ENCODE assay signal across 10 mouse cellular contexts in the genomic region with DNA sequence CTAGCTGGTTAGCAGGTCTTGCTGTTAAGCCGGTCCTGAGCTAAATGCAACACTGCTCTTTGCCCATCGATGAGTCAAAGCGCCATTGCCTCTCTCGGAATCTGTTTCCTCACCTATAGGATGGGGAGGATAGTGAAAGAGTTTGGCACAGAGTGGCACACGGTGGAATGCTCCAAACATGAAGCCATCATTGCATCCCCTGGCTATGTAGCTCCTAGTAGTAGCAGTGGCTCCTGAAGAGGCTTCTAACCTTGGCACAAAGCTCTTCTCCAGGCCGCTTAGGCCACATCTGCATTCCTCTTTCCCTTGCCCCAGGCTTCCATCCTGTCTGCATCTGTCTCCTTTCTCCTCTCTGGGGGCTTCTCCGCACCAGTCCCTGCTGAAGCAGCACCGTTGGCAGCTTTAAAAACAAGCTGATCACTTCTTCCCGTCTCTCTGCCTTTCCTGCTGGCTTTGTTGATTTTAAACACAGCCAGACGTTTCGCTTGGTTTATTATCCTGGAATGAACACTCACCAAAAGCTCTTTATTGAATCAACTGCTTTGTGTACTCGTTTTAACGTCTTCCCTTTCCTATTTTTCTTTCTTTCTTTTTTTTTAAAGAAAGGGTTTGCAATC.
DNase-seq lines count a peak whose midpoint lies in the region; ATAC-seq and TF ChIP-seq lines count a peak whose summit lies in the region.
"Had no signal": no experiment of that assay in that cellular context is flagged by ENCODE, and none has a peak within 500 bp of the region (broad histone marks: within the 10 kb centered on the region; RNA-seq: fewer than 3 reads in every experiment).

No protein-coding gene starts in this region.

- H3K4me1 ChIP-seq in kidney, embryonic 14.5 days (ENCODE audit: control insufficient read depth, insufficient read depth, low read length): peaks cover 26% of the 10 kb centered on the region
- peaks cover 44% of the 10 kb centered on the region for H3K4me1 ChIP-seq in embryonic facial prominence, embryonic 15.5 days
- H3K4me1 ChIP-seq in kidney, postnatal 0 days (replicated peaks; ENCODE audit: insufficient read depth, low read length): peaks cover 22% of the 10 kb centered on the region
- H3K4me1 ChIP-seq in neural tube, embryonic 13.5 days (replicated peaks): peaks cover 64% of the 10 kb centered on the region

- TF ChIP-seq CTCF in kidney, postnatal 0 days (IDR thresholded peaks at IDR 0.05; ENCODE audit: low read depth): no peak

- no peak for ATAC-seq in kidney, embryonic 14.5 days (ENCODE audit: low FRiP score, low TSS enrichment)
- no peak for ATAC-seq in embryonic facial prominence, embryonic 15.5 days (ENCODE audit: insufficient number of reproducible peaks, low FRiP score, low TSS enrichment, low read depth)
- ATAC-seq in kidney, postnatal 0 days (replicated peaks; ENCODE audit: low FRiP score, low read depth): no peak
- ATAC-seq in neural tube, embryonic 13.5 days (ENCODE audit: low read depth): no peak
- ATAC-seq in CD4-positive, CD25-positive, alpha-beta regulatory T cell, adult 4 months: no peak
- ATAC-seq: inflammation-experienced regulatory T-cells, adult 6 months had no signal

- DNase-seq in kidney, postnatal 25 days: no peak
- DNase-seq in kidney, postnatal 0 days (ENCODE audit: low spot score): peak; percentile 37
- DNase-seq in B cell, adult 2 months: no peak
- DNase-seq in spleen, postnatal 4 days (ENCODE audit: low spot score in 2 of 2): no peak
- DNase-seq: lung, postnatal 4 days had no signal

- no peaks in the 10 kb centered on the region for H3K9me3 ChIP-seq in kidney, embryonic 14.5 days (ENCODE audit: control insufficient read depth, low read length)
- H3K9me3 ChIP-seq in embryonic facial prominence, embryonic 15.5 days (replicated peaks): no peaks in the 10 kb centered on the region
- H3K9me3 ChIP-seq in kidney, postnatal 0 days (replicated peaks; ENCODE audit: low read length): no peaks in the 10 kb centered on the region
- no peaks in the 10 kb centered on the region for H3K9me3 ChIP-seq in neural tube, embryonic 13.5 days

- H3K4me3 ChIP-seq in kidney, embryonic 14.5 days (ENCODE audit: low read length): no peak overlapping the region
- H3K4me3 ChIP-seq in embryonic facial prominence, embryonic 15.5 days (replicated peaks): no peak overlapping the region
- H3K4me3 ChIP-seq in kidney, postnatal 0 days (replicated peaks; ENCODE audit: low read depth, low read length): no peak overlapping the region
- no peak overlapping the region for H3K4me3 ChIP-seq in neural tube, embryonic 13.5 days

- H3K27me3 ChIP-seq in kidney, embryonic 14.5 days (ENCODE audit: control insufficient read depth, insufficient read depth, low read length): no peaks in the 10 kb centered on the region
- H3K27me3 ChIP-seq in embryonic facial prominence, embryonic 15.5 days: no peaks in the 10 kb centered on the region
- no peaks in the 10 kb centered on the region for H3K27me3 ChIP-seq in kidney, postnatal 0 days (ENCODE audit: insufficient read depth, low read length)
- H3K27me3 ChIP-seq in neural tube, embryonic 13.5 days: no peaks in the 10 kb centered on the region; the same call in 1 of the 2 replicates

- H3K9ac ChIP-seq in kidney, embryonic 14.5 days (ENCODE audit: low read depth, low read length): no peak overlapping the region
- no peak overlapping the region for H3K9ac ChIP-seq in embryonic facial prominence, embryonic 15.5 days
- H3K9ac ChIP-seq in kidney, postnatal 0 days (ENCODE audit: low read depth, low read length): no peak overlapping the region
- H3K9ac ChIP-seq in neural tube, embryonic 13.5 days: no peak overlapping the region

- peaks cover under 1% of the 10 kb centered on the region; the same call in 1 of the 2 replicates for H3K36me3 ChIP-seq in kidney, embryonic 14.5 days (ENCODE audit: control insufficient read depth, insufficient read depth, low read length)
- H3K36me3 ChIP-seq in embryonic facial prominence, embryonic 15.5 days: no peaks in the 10 kb centered on the region; the same call in 1 of the 2 replicates
- H3K36me3 ChIP-seq in kidney, postnatal 0 days (ENCODE audit: insufficient read depth, low read length): no peaks in the 10 kb centered on the region
- H3K36me3 ChIP-seq in neural tube, embryonic 13.5 days: peaks cover 5% of the 10 kb centered on the region; the same call in 1 of the 2 replicates

- 42% methylated on average over 13 of the region's 13 CpGs for WGBS in kidney, embryonic 14.5 days
- WGBS in embryonic facial prominence, embryonic 15.5 days: 36% methylated on average over 13 of the region's 13 CpGs
- 39% methylated on average over 13 of the region's 13 CpGs for WGBS in kidney, postnatal 0 days
- 32% methylated on average over 13 of the region's 13 CpGs for WGBS in neural tube, embryonic 13.5 days

- no peak overlapping the region for H3K4me2 ChIP-seq in kidney, embryonic 14.5 days (replicated peaks; ENCODE audit: low read depth, low read length)
- H3K4me2 ChIP-seq in embryonic facial prominence, embryonic 15.5 days (replicated peaks): no peak overlapping the region
- 0 out of 2 replicates have a peak overlapping the region, but pooled peaks have one; percentile 24 for H3K4me2 ChIP-seq in kidney, postnatal 0 days (ENCODE audit: low read length)
- H3K4me2 ChIP-seq in neural tube, embryonic 13.5 days: peak overlapping the region; percentile 40

- H3K27ac ChIP-seq in kidney, embryonic 14.5 days (ENCODE audit: low read depth, low read length): peak overlapping the region; percentile 85; the same call in 1 of the 2 replicates
- peak overlapping the region; percentile 86 for H3K27ac ChIP-seq in embryonic facial prominence, embryonic 15.5 days (replicated peaks)
- H3K27ac ChIP-seq in kidney, postnatal 0 days: peak overlapping the region; percentile 82; the same call in 1 of the 2 replicates
- H3K27ac ChIP-seq in neural tube, embryonic 13.5 days (replicated peaks): peak overlapping the region; percentile 85

Comparison
In these comparisons a context has a peak if more than half of its experiments do, and no peak if none do; other contexts are left out.
1. H3K4me2 ChIP-seq: peak in kidney, postnatal 0 days (single experiment) and neural tube, embryonic 13.5 days (single experiment); none in kidney, embryonic 14.5 days (single experiment) and embryonic facial prominence, embryonic 15.5 days (single experiment).
2. Peak in every context shown above with its lines, with median percentiles within 50 percentile points of each other: H3K27ac ChIP-seq.